Mouse (Mus musculus) intestine, postnatal 0 days (tissue): ENCODE measurements at regions not wholly inside any gene's neighbourhood (a gene's known extent, or its start where the extent isn't known, plus 50 kb on each side); places are given as distances from the start of the nearest gene placed in this dataset.

ENCODE experiments used
- ATAC-seq: fragments of 200-750 bp; cut with Nextera tagmentation; 2 replicates; pipeline ENCODE4 v1.8.0; 2017; ENCODE audit warnings: mild to moderate bottlenecking, moderate TSS enrichment, moderate library complexity
- H3K27ac ChIP-seq: fragments of 300-500 bp; sonication (generic); 2 replicates; pipeline ENCODE4 v1.5.1; 2014; ENCODE audit warnings: mild to moderate bottlenecking, low read depth, low read length, moderate library complexity
- H3K27me3 ChIP-seq: fragments of 300-500 bp; sonication (generic); replicated peaks from 2 replicates; pipeline ENCODE4 v1.6.1; 2014; ENCODE audit warnings: low read length, mixed read lengths; ENCODE audit not compliant: control insufficient read depth, insufficient read depth
- H3K36me3 ChIP-seq: fragments of 300-500 bp; sonication (generic); 2 replicates; pipeline ENCODE4 v1.6.1; 2014; ENCODE audit warnings: mild to moderate bottlenecking, moderate library complexity; ENCODE audit not compliant: control insufficient read depth, insufficient read depth
- H3K4me1 ChIP-seq: fragments of 300-500 bp; sonication (generic); replicated peaks from 2 replicates; pipeline ENCODE4 v1.6.1; 2014; ENCODE audit warnings: antibody characterized with exemption, low read length, mixed read lengths; ENCODE audit not compliant: control insufficient read depth, insufficient read depth
- H3K4me2 ChIP-seq: fragments of 300-500 bp; sonication (generic); replicated peaks from 2 replicates; pipeline ENCODE4 v1.6.1; 2014; ENCODE audit warnings: low read depth, mild to moderate bottlenecking, moderate library complexity
- H3K4me3 ChIP-seq: fragments of 300-500 bp; sonication (generic); 2 replicates; pipeline ENCODE4 v1.5.1; 2014; ENCODE audit warnings: low read depth, low read length
- H3K9ac ChIP-seq: fragments of 300-500 bp; sonication (generic); 2 replicates; pipeline ENCODE4 v1.6.1; 2014; ENCODE audit warnings: mild to moderate bottlenecking, low read depth, low read length
- H3K9me3 ChIP-seq: fragments of 300-500 bp; sonication (generic); 2 replicates; pipeline ENCODE4 v1.6.1; 2016; ENCODE audit warnings: mixed run types; ENCODE audit not compliant: control insufficient read depth
- CTCF ChIP-seq: sonication (generic); IDR thresholded peaks from 2 replicates; pipeline ENCODE4 v1.5.1; 2016; ENCODE audit warnings: low read depth, mild to moderate bottlenecking, control low read depth, antibody characterized with exemption, moderate library complexity
- WGBS: fragments of 180-500 bp; shearing (Covaris S2); extraction: QIAGEN DNeasy Blood & Tissue Kit; methylation state at CpG from one replicate; pipeline ENCODE4 v1.1.7; 2014; 5-methylcytosine and 5-hydroxymethylcytosine counted together

DNA sequence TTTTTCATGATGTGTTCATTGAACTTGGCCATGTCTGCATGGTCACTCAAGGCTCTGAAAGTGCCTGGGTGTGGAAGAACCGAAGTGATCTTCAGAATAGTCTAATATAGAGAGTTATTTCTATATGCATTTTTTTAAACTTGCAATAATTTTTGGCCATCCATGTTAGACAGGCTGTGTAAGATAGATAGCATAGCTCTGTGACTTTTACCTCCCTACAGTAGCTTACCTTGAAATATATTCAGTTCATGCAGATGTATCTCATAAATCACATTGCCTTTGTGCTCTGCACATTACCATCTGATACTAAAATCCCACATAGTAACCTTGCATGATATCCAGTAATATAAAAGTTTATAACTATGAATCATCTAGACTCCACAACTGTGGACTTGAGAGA lies 233.7 kb upstream of the Nova1 start:
- Histone ChIP-seq H3K4me1 (no peaks in the 10 kb centered on the region), H3K4me3 (no peak overlapping the region), H3K27me3 (no peaks in the 10 kb centered on the region), H3K27ac (no peak overlapping the region), H3K9ac (no peak overlapping the region), H3K36me3 (no peaks in the 10 kb centered on the region), H3K9me3 (no peaks in the 10 kb centered on the region), H3K4me2 (no peak overlapping the region)
- no peak for ATAC-seq
- WGBS = 72% methylated on average over 1 of the region's 1 CpGs
- TF ChIP-seq CTCF = no peak

DNA sequence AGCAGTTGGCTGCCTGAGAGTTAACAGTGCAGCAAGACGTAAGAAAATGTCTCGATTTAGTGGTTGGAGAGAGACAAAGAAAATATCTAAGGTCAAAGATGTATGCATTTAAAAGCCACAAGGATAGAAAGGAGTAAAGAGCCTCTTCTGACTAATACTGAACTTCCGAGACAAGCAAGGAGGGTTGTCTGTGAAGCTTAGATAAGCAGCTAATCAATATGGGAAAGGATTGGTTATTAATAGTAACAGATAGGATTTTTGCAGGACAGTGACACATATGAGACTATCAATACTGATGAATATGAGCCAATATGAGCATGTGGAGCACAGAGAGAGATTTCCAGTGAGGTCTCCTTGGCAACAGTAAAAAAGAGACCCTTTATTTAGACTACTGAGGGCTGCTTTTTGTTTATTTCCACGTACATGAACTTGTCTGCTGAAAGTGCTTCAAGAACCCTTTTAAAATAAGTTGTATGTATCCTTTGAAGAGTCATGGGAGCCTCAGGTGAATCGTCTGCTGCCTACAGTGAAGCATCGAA lies 202.2 kb upstream of the Nova1 start:
- no peak for ATAC-seq
- Histone ChIP-seq H3K27me3 (no peaks in the 10 kb centered on the region), H3K9ac (no peak overlapping the region), H3K4me1 (no peaks in the 10 kb centered on the region), H3K27ac (no peak overlapping the region), H3K4me3 (no peak overlapping the region), H3K36me3 (no peaks in the 10 kb centered on the region), H3K9me3 (no peaks in the 10 kb centered on the region), H3K4me2 (no peak overlapping the region)
- 65% methylated on average over 6 of the region's 6 CpGs for WGBS
- no peak for TF ChIP-seq CTCF

DNA sequence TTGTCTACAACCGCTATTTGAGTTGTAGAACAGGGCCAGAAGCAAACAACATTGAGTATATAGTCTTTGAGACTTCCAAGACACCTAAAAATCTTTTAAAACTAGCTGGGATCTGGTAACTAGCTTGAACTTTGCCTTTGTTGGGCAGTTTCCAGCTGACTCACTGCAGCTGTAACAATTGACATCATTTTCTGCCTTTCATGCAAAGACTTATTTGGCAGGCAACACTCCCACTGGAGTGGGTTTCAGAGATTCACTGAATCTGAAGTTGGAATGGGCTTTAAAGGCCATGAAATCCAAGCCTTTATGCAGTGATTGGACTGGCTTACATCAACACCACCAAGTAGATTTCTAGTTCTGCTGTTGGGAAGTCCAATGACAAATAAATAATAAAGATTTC lies 173.6 kb upstream of the Nova1 start:
- H3K27ac ChIP-seq = no peak overlapping the region
- no peaks in the 10 kb centered on the region for H3K4me1 ChIP-seq
- H3K9me3 ChIP-seq = no peaks in the 10 kb centered on the region
- no peak overlapping the region for H3K4me2 ChIP-seq
- no peak overlapping the region for H3K9ac ChIP-seq
- ATAC-seq = no peak
- H3K36me3 ChIP-seq = no peaks in the 10 kb centered on the region
- TF ChIP-seq CTCF = no peak
- no peaks in the 10 kb centered on the region for H3K27me3 ChIP-seq
- 86% methylated on average over 1 of the region's 1 CpGs for WGBS
- H3K4me3 ChIP-seq = no peak overlapping the region

DNA sequence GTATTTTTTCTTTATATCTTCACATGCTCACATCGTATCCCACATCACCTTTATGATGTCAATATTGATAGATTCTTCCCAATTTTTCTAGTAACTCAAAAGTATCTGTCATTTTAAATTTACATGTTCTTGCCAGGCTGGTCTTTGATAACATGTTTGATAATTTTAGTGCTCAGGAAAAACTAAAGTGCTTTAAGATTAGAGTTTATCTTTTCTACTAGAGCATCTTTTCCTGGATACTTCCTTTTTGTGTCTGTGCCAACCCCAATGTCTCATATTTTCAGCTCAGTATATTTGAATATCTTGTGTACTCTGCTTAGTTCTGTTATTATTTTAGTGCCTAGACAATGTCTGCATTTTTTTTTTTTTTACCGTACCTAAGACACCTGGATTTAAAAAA lies 170.2 kb upstream of the Nova1 start:
- Histone ChIP-seq H3K27ac (no peak overlapping the region), H3K4me3 (no peak overlapping the region), H3K27me3 (no peaks in the 10 kb centered on the region), H3K4me2 (no peak overlapping the region), H3K9ac (no peak overlapping the region), H3K9me3 (no peaks in the 10 kb centered on the region), H3K4me1 (no peaks in the 10 kb centered on the region), H3K36me3 (no peaks in the 10 kb centered on the region)
- ATAC-seq = no peak
- no peak for TF ChIP-seq CTCF
- 79% methylated on average over 2 of the region's 2 CpGs for WGBS

- Histone ChIP-seq H3K4me3 (no peak overlapping the region), H3K36me3 (no peaks in the 10 kb centered on the region), H3K4me2 (no peak overlapping the region), H3K27ac (no peak overlapping the region), H3K9me3 (no peaks in the 10 kb centered on the region), H3K9ac (no peak overlapping the region), H3K4me1 (no peaks in the 10 kb centered on the region), H3K27me3 (no peaks in the 10 kb centered on the region)
- no peak for TF ChIP-seq CTCF
- ATAC-seq = no peak
- 84% methylated on average over 3 of the region's 3 CpGs for WGBS
These were observed 131.6 kb upstream of the Nova1 start for GRCm38 (mm10) chr12:46950223-46950779.

DNA sequence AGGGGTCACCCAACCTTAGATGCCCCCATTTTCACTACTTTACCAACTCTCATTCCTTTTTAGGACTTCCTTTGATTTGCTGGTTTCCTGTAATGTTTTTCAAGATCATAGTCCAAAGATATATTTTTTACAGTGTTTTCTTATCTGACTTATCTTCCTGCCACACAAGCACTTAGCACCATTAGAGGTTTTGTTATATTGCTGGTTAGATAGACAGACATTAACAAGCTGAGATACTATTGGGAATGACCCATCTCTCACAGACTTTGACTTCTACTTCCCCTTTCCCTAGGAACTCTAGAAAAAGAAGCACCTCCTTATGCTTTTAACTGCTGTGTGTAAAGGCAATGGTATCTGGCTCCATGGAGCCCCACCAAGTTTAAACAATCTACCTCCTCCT lies 127.0 kb upstream of the Nova1 start:
- H3K9me3 ChIP-seq = no peaks in the 10 kb centered on the region
- no peak for TF ChIP-seq CTCF

DNA sequence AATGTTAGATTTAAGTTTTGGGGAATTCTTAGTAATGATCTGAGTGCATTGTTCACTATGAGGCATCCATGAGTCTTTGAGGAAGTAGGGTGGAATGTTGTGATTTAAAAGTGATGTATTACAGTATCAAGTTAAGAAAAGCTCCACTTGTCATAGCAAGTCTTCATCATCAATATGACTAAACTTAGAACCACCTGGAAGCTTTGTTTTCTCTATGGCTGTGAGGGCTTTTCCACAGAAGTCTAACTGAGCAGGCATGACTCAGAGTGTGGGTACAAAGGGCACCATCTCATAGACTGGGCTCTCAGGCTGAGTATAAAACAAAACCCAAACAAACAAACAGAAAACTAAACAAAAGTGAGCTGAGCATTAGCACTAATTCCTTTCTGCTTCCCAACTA lies 112.4 kb upstream of the Nova1 start:
- TF ChIP-seq CTCF = no peak

More for the DNA sequence above, 127.0 kb upstream of the Nova1 start:
- Histone ChIP-seq H3K27ac (no peak overlapping the region), H3K9ac (no peak overlapping the region), H3K4me3 (no peak overlapping the region), H3K36me3 (no peaks in the 10 kb centered on the region), H3K4me1 (no peaks in the 10 kb centered on the region), H3K4me2 (no peak overlapping the region), H3K27me3 (no peaks in the 10 kb centered on the region)
- no peak for ATAC-seq

More for the DNA sequence above, 112.4 kb upstream of the Nova1 start:
- H3K4me2 ChIP-seq = no peak overlapping the region
- no peak overlapping the region for H3K27ac ChIP-seq
- H3K27me3 ChIP-seq = no peaks in the 10 kb centered on the region
- H3K9ac ChIP-seq = no peak overlapping the region
- no peak overlapping the region for H3K4me3 ChIP-seq
- no peaks in the 10 kb centered on the region for H3K9me3 ChIP-seq
- H3K4me1 ChIP-seq = no peaks in the 10 kb centered on the region
- ATAC-seq = no peak
- H3K36me3 ChIP-seq = no peaks in the 10 kb centered on the region
